Mouse (Mus musculus) bone marrow macrophage, adult 2 months (primary cell): ENCODE measurements at regions not wholly inside any gene's neighbourhood (a gene's known extent, or its start where the extent isn't known, plus 50 kb on each side); places are given as distances from the start of the nearest gene placed in this dataset.

Source experiments
- H3K27ac ChIP-seq: 2 replicates; pipeline ENCODE4 v1.5.1; 2012; ENCODE audit warnings: low read depth, low read length; ENCODE audit not compliant: insufficient read depth
- H3K4me1 ChIP-seq: 2 replicates; pipeline ENCODE4 v1.6.1; 2012; ENCODE audit warnings: low read length; ENCODE audit not compliant: control insufficient read depth, insufficient read depth
- H3K4me3 ChIP-seq: 2 replicates; pipeline ENCODE4 v1.5.1; 2012; ENCODE audit warnings: mild to moderate bottlenecking, low read length, moderate library complexity; ENCODE audit not compliant: insufficient read depth
- CTCF ChIP-seq: IDR thresholded peaks from 2 replicates; pipeline ENCODE4 v1.5.1; 2012; ENCODE audit warnings: low read depth, mild to moderate bottlenecking, low read length, moderate library complexity
- POLR2A ChIP-seq: IDR thresholded peaks from 2 replicates; pipeline ENCODE4 v1.6.1; 2012; ENCODE audit warnings: mild to moderate bottlenecking, low read depth, low read length, borderline replicate concordance

GRCm38 (mm10) chr17:49183917-49184316 is 244.2 kb upstream of the Mocs1 start:
- no peak overlapping the region for H3K4me3 ChIP-seq
- H3K27ac ChIP-seq = no peak overlapping the region
- no peaks in the 10 kb centered on the region for H3K4me1 ChIP-seq
- TF ChIP-seq CTCF (no peak), POLR2A (no peak)

- Histone ChIP-seq H3K4me3 (no peak overlapping the region), H3K4me1 (no peaks in the 10 kb centered on the region), H3K27ac (no peak overlapping the region)
- TF ChIP-seq CTCF (no peak), POLR2A (no peak)
Observed at GRCm38 (mm10) chr17:49185052-49185612, 243.0 kb upstream of the Mocs1 start.

- TF ChIP-seq POLR2A (no peak), CTCF (no peak)
- Histone ChIP-seq H3K27ac (no peak overlapping the region), H3K4me1 (no peaks in the 10 kb centered on the region), H3K4me3 (no peak overlapping the region)
Observed at GRCm38 (mm10) chr17:49189765-49190164, 238.4 kb upstream of the Mocs1 start.

- Histone ChIP-seq H3K27ac (no peak overlapping the region), H3K4me3 (no peak overlapping the region), H3K4me1 (no peaks in the 10 kb centered on the region)
- TF ChIP-seq POLR2A (no peak), CTCF (no peak)
Observed at GRCm38 (mm10) chr17:49190337-49190736, 237.8 kb upstream of the Mocs1 start.

GRCm38 (mm10) chr17:49196046-49196684 is 232.0 kb upstream of the Mocs1 start:
- H3K4me1 ChIP-seq = no peaks in the 10 kb centered on the region
- H3K4me3 ChIP-seq = no peak overlapping the region
- no peak for TF ChIP-seq POLR2A
- TF ChIP-seq CTCF = no peak
- H3K27ac ChIP-seq = no peak overlapping the region

- H3K4me3 ChIP-seq = no peak overlapping the region
- H3K4me1 ChIP-seq = no peaks in the 10 kb centered on the region
- TF ChIP-seq CTCF = no peak
- no peak for TF ChIP-seq POLR2A
- H3K27ac ChIP-seq = no peak overlapping the region
Observed at GRCm38 (mm10) chr17:49201495-49201894, 226.7 kb upstream of the Mocs1 start.

- no peak overlapping the region for H3K27ac ChIP-seq
- no peaks in the 10 kb centered on the region for H3K4me1 ChIP-seq
- no peak for TF ChIP-seq POLR2A
- no peak for TF ChIP-seq CTCF
- H3K4me3 ChIP-seq = no peak overlapping the region
Observed at GRCm38 (mm10) chr17:49205095-49205494, 223.1 kb upstream of the Mocs1 start.

- H3K27ac ChIP-seq = no peak overlapping the region
- no peak overlapping the region for H3K4me3 ChIP-seq
- TF ChIP-seq CTCF = no peak
- TF ChIP-seq POLR2A = no peak
- H3K4me1 ChIP-seq = no peaks in the 10 kb centered on the region
Observed at GRCm38 (mm10) chr17:49205564-49205963, 222.6 kb upstream of the Mocs1 start.

GRCm38 (mm10) chr17:49206708-49207107 is 221.5 kb upstream of the Mocs1 start:
- TF ChIP-seq CTCF (no peak), POLR2A (no peak)
- Histone ChIP-seq H3K4me3 (no peak overlapping the region), H3K27ac (no peak overlapping the region), H3K4me1 (no peaks in the 10 kb centered on the region)

- H3K4me3 ChIP-seq = no peak overlapping the region
- H3K4me1 ChIP-seq = no peaks in the 10 kb centered on the region
- TF ChIP-seq POLR2A (no peak), CTCF (no peak)
- no peak overlapping the region for H3K27ac ChIP-seq
Observed at GRCm38 (mm10) chr17:49208315-49208820, 219.8 kb upstream of the Mocs1 start.

GRCm38 (mm10) chr17:49212918-49213317 is 215.2 kb upstream of the Mocs1 start:
- Histone ChIP-seq H3K4me1 (no peaks in the 10 kb centered on the region), H3K27ac (no peak overlapping the region), H3K4me3 (no peak overlapping the region)
- TF ChIP-seq CTCF = no peak
- TF ChIP-seq POLR2A = no peak
